Mouse (Mus musculus): Measurements from ENCODE around the gene Myo3b. TPM values are rescaled to one million over a fixed set of nuclear protein-coding genes. Genes with fewer than 3 reads are reported as not detected.
A peak's percentile ranks its signal among the peaks of the same experiment; 100 is the strongest.
"Not testable (repeated sequence)": the region's sequence is repeated elsewhere in the genome, so short reads cannot be mapped to it uniquely, and the experiment has no call there.

Myo3b gene
- total and polyA plus RNA-seq, 3 experiments: 0.02 TPM; not detected in 2

- no peak for DNase-seq
These were observed 156.7 kb downstream of the Myo3b start for GRCm38 (mm10) chr2:70195418-70196248.

- no peak for DNase-seq
These were observed 163.1 kb downstream of the Myo3b start for GRCm38 (mm10) chr2:70201796-70202555.

- DNase-seq: no peak
These were observed 163.7 kb downstream of the Myo3b start for GRCm38 (mm10) chr2:70202578-70203167.

GRCm38 (mm10) chr2:70208411-70208810, 169.5 kb downstream of the Myo3b start:
- no peak for DNase-seq

- DNase-seq: no peak
These were observed 170.9 kb downstream of the Myo3b start for GRCm38 (mm10) chr2:70209790-70210189.

- DNase-seq: no peak
These were observed 171.8 kb downstream of the Myo3b start for GRCm38 (mm10) chr2:70210427-70211332.

GRCm38 (mm10) chr2:70214401-70214800, 175.5 kb downstream of the Myo3b start:
- no peak for DNase-seq

GRCm38 (mm10) chr2:70217800-70218199, 178.9 kb downstream of the Myo3b start:
- no peak for DNase-seq

- DNase-seq: no peak
These were observed 179.5 kb downstream of the Myo3b start for GRCm38 (mm10) chr2:70218469-70218868.

GRCm38 (mm10) chr2:70226679-70227078, 187.8 kb downstream of the Myo3b start:
- no peak for DNase-seq

- DNase-seq: not testable (repeated sequence)
These were observed 195.5 kb downstream of the Myo3b start for GRCm38 (mm10) chr2:70234450-70234849.

- DNase-seq: no peak
These were observed 207.1 kb downstream of the Myo3b start for GRCm38 (mm10) chr2:70245981-70246380.

- no peak for DNase-seq
These were observed 209.7 kb downstream of the Myo3b start for GRCm38 (mm10) chr2:70248616-70249015.

- no peak for DNase-seq
These were observed 210.9 kb downstream of the Myo3b start for GRCm38 (mm10) chr2:70249872-70250271.

- no peak for DNase-seq
These were observed 212.3 kb downstream of the Myo3b start for GRCm38 (mm10) chr2:70251256-70251655.

GRCm38 (mm10) chr2:70259357-70260000, 220.6 kb downstream of the Myo3b start:
- DNase-seq: peak; percentile 14

- DNase-seq: no peak
These were observed 221.8 kb downstream of the Myo3b start for GRCm38 (mm10) chr2:70260646-70261195.

- no peak for DNase-seq
These were observed 223.0 kb downstream of the Myo3b start for GRCm38 (mm10) chr2:70261703-70262564.

GRCm38 (mm10) chr2:70262565-70263082, 223.7 kb downstream of the Myo3b start:
- no peak for DNase-seq

Measured in adrenal gland, adult 2 months (tissue).